Mouse (Mus musculus) hindbrain, postnatal 0 days (tissue): ENCODE measurements around the gene Pik3ap1. TPM values are rescaled to one million over a fixed set of nuclear protein-coding genes. Genes with fewer than 3 reads are reported as not detected.

Experiments used
- ATAC-seq: fragments of 200-750 bp; cut with Nextera tagmentation; 2 replicates; pipeline ENCODE4 v1.8.0; 2017; ENCODE audit warnings: mild to moderate bottlenecking, moderate TSS enrichment, moderate library complexity
- DNase-seq: peaks from one replicate; pipeline ENCODE4 v3.0.0-alpha.2; 2015; ENCODE audit warnings: low spot score
- H3K27ac ChIP-seq: fragments of 300-500 bp; sonication (generic); 2 replicates; pipeline ENCODE4 v1.5.1; 2014; ENCODE audit warnings: mild to moderate bottlenecking
- H3K27me3 ChIP-seq: fragments of 300-500 bp; sonication (generic); 2 replicates; pipeline ENCODE4 v1.6.1; 2014; ENCODE audit warnings: low read length, mixed read lengths; ENCODE audit not compliant: insufficient read depth
- H3K36me3 ChIP-seq: fragments of 300-500 bp; sonication (generic); 2 replicates; pipeline ENCODE4 v1.6.1; 2014; ENCODE audit warnings: low read length, mixed read lengths; ENCODE audit not compliant: insufficient read depth
- H3K4me1 ChIP-seq: fragments of 300-500 bp; sonication (generic); 2 replicates; pipeline ENCODE4 v1.6.1; 2014; ENCODE audit warnings: antibody characterized with exemption, low read length, mixed read lengths; ENCODE audit not compliant: insufficient read depth
- H3K4me2 ChIP-seq: fragments of 300-500 bp; sonication (generic); 2 replicates; pipeline ENCODE4 v1.6.1; 2014; ENCODE audit warnings: low read depth, mild to moderate bottlenecking, low read length, moderate library complexity, mixed read lengths
- H3K4me3 ChIP-seq: fragments of 300-500 bp; sonication (generic); 2 replicates; pipeline ENCODE4 v1.5.1; 2014; ENCODE audit warnings: low read length
- H3K9ac ChIP-seq: fragments of 300-500 bp; sonication (generic); replicated peaks from 2 replicates; pipeline ENCODE4 v1.6.1; 2014; ENCODE audit warnings: mild to moderate bottlenecking, low read length, moderate library complexity, mixed read lengths
- H3K9me3 ChIP-seq: fragments of 300-500 bp; sonication (generic); 2 replicates; pipeline ENCODE4 v1.6.1; 2016; ENCODE audit warnings: low read length, mixed read lengths
- CTCF ChIP-seq: IDR thresholded peaks from 2 replicates; pipeline ENCODE4 v1.5.1; 2016; ENCODE audit warnings: antibody characterized with exemption, control low read depth, low read depth
- WGBS: fragments of 180-500 bp; shearing (Covaris S2); extraction: QIAGEN DNeasy Blood & Tissue Kit; methylation state at CpG from one replicate; pipeline ENCODE4 v1.1.7; 2014; 5-methylcytosine and 5-hydroxymethylcytosine counted together
- polyA plus RNA-seq: library from polyadenylated mRNA; unstranded; fragments of >200 nt; fragmentation: Nextera tagmentation; extraction: Ambion mirVana; gene quantifications from 2 replicates; pipeline ENCODE4 v1.2.1, GENCODE M21; 2015
- total RNA-seq: library from RNA; depleted of rRNA; stranded (reverse); fragments of >200 nt; gene quantifications from 2 replicates; pipeline ENCODE4 v1.2.3, GENCODE M21; 2014; rRNA removed

Pik3ap1 gene
- total and polyA plus RNA-seq, 2 experiments from 2014 or later, result 1.1 to 1.7 TPM

DNA sequence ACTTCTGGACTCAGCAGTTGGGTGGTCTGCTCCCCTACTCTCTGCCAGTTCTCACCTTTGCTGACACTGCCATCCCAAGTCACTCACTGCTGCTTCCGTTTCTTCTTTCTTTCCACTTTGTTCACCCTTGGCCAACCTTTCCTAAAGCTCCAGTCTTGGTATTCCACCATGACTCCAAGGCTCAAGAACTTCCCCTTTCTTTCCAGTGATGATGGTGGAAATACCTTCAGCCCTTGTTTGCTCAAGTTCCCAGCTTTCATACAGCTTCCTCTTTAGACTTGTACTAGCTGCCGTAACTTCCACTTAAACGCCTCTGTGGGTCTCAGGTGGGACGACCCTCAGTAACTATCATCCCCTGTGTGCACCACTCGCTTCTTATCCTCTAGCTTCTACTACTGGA lies 142.9 kb downstream of the Pik3ap1 start:
- DNase-seq (no peak), ATAC-seq (no peak)
- no peak for TF ChIP-seq CTCF
- no peaks in the 10 kb centered on the region for H3K27me3 ChIP-seq
- H3K9me3 ChIP-seq, result no peaks in the 10 kb centered on the region
- no peak overlapping the region for H3K4me3 ChIP-seq
- H3K36me3 ChIP-seq, result peaks cover 27% of the 10 kb centered on the region
- H3K9ac ChIP-seq, result no peak overlapping the region
- 89% methylated on average over 5 of the region's 5 CpGs for WGBS
- no peak overlapping the region for H3K27ac ChIP-seq
- no peak overlapping the region for H3K4me2 ChIP-seq
- H3K4me1 ChIP-seq, result no peaks in the 10 kb centered on the region

DNA sequence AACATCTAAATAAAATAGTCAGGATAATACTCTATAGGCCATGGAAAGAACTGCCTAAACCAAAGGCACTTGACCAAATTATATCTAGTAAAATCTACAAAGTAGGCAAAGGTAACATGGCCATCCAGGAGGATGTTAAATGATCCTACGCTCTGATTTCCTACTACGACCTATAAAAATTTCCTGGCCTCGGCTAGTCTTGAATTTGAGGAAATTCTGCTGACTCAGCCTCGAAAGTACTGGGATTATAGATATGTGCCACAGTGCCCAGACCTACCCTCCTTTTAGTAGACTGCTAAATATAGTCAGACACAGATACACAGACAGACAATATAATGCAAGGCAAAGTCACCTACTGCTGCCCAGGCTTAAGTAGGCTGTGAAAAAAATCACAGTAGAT lies 151.2 kb downstream of the Pik3ap1 start:
- no peak for ATAC-seq
- Histone ChIP-seq H3K4me3 (no peak overlapping the region), H3K4me1 (no peaks in the 10 kb centered on the region), H3K9me3 (no peaks in the 10 kb centered on the region), H3K27ac (no peak overlapping the region), H3K9ac (no peak overlapping the region), H3K4me2 (no peak overlapping the region), H3K36me3 (peaks cover 30% of the 10 kb centered on the region), H3K27me3 (no peaks in the 10 kb centered on the region)
- whole genome bisulfite sequencing, result 93% methylated on average over 4 of the region's 4 CpGs
- no peak for DNase-seq
- TF ChIP-seq CTCF, result no peak

Other genes starting within 250 kb of the Pik3ap1 start
- 1.2 and 2.8 TPM in 2 replicates for gene Tll2, start 178.3 kb downstream of the Pik3ap1 start, total RNA-seq
- gene Tll2, start 178.3 kb downstream of the Pik3ap1 start, polyA plus RNA-seq, result 0.60 and 0.72 TPM in 2 replicates
- 99.0 and 108 TPM in 2 replicates for gene Tm9sf3, start 121.1 kb downstream of the Pik3ap1 start, total RNA-seq
- 67.4 and 68.1 TPM in 2 replicates for gene Tm9sf3, start 121.1 kb downstream of the Pik3ap1 start, polyA plus RNA-seq
- 12.3 and 13.1 TPM in 2 replicates for gene Lcor, start 97.5 kb upstream of the Pik3ap1 start, total RNA-seq
- gene Lcor, start 97.5 kb upstream of the Pik3ap1 start, polyA plus RNA-seq, result 11.7 and 12.3 TPM in 2 replicates
- gene Gm340, start 197.3 kb upstream of the Pik3ap1 start, total RNA-seq, result 5.7 and 6.4 TPM in 2 replicates
- 1.7 TPM in 2 replicates for gene Gm340, start 197.3 kb upstream of the Pik3ap1 start, polyA plus RNA-seq